Mouse (Mus musculus) c-Kit-positive CD71-negative TER-119-negative erythroid progenitor cells, embryonic 14.5 days (primary cell): ENCODE measurements at regions not wholly inside any gene's neighbourhood (a gene's known extent, or its start where the extent isn't known, plus 50 kb on each side); places are given as distances from the start of the nearest gene placed in this dataset.

Source experiments
- DNase-seq: peaks from one replicate; pipeline ENCODE4 v3.0.0-alpha.2; 2013; ENCODE audit warnings: low read depth

DNA sequence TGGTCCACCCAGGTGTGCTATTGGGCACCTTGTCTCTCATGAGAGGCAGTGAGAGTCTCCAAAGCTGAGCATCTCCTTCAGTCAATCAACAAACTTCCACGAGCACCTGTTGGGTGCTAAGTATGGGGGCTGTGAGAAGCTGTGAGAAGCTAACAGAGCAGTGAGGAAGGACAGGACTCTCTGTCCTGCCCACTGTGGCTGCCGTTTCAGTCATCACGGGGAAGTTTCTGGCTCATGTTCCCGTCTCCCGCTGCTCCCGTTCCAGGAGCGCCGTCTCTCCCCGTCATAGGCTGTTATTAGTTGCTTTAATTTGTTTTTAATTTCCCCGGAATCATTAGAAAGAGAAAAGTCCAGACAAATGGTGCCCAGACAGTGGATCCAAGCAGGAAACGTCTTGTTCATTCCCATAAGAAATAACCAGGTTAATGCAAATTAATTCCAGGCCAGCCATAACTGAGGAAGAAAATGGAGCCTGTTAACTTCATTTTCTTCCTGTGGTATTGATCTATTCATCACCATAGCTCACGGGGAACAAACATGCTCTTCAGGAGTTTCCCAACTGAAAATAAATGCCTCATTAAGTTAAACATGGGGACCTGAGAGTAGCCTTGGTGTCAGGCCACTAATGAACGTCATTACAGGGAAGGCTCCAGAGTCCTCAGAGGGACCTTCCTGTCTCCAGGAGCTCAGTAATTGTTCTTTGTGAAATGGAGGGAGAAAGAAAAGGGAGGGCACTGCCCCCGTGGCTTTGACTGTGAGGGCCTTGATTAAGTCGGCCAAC lies 70.3 kb downstream of the Matn1 start:
- no peak for DNase-seq

DNA sequence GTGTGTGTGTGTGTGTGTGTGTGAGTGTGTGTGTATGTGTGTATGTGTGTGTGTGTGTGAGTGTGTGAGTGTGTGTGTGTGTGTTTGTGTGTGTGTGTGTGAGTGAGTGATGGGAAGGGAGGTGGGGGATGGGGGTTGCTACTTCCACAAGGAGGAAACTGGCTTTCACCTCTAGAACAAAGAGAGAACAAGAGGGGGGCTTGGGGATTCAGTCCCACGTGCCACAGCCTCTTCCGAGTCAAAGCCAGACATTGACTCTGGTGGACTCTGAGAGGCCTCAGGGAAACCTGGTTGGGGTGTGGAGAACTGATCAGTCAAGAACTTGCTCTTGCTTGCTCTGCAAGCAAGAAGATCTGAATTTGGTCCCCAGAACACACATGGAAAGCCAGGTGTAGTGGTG lies 71.0 kb downstream of the Matn1 start:
- DNase-seq, result no peak

DNA sequence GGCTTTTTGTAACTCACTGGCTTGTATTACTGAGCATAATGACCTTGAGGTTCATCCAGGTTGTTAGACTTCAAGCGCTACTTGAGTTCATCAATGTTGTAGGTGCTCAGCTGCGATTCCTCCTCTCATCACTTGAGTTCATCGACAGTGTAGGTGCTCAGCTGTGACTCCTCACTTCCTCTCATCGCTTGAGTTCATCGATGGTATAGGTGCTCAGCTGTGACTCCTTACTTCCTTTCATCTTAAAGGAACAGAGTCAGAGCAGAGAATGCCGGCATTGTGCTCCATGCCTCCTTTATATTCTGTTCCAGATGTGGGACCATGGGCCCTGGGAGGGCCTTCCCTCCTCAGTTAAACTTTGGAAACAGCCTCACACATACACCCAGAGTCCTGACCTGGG lies 79.4 kb downstream of the Matn1 start:
- no peak for DNase-seq

DNA sequence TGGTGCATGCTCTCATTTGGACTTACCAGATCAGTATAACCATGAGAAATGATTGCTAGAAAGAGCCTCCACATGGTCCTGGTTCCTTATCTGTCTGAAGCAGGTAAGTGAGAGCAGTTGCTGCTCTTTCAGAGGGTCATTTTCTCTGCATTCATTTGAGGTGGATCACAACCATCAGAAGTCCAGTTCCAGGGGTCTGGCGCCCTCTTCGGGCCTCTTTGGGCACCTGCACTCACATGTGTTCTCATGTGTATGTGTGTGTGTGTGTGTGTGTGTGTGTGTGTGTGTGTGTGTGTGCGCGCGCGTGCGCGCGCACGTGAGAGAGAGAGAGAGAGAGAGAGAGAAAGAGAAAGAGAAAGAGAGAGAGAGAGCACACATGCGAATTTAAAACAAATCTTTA lies 92.1 kb downstream of the Matn1 start:
- no peak for DNase-seq

DNA sequence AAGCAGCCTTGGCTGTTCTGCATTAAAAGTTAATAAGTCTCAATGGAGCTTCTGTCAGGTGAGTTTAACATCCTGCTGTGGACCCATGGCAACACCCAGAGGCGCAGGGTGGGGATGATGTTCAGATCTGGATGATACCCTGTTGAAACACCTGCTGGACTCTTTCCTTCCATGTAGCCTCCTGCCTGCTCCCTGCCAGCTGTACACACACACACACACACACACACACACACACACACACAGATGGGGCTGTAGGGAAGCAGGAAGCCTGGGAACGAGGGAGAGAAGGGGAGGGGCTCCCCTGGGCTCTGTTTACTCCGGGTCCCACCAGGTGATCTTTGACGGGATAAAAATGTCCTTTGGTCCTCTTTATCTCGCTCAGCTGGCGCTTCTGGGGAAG lies 93.0 kb downstream of the Matn1 start:
- DNase-seq, result no peak

DNA sequence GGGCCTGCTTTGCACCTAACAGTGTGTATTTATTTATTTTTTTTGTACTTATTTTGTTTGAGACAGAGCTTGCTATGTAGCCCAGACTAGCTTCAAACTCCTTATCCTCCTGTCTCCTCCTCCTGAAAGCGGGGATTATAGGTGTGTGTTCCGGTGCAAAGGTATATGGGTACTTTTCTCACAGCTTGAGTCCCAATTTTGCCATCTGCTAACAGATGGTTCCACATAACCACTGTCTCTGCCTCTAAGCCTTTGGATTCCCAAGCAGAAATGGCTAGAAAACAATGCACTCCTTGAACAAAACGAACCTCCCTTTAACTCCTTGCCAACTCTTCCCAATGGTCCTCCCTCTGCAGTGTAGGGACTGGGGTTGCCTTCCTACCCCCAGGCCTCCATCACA lies 95.5 kb downstream of the Matn1 start:
- DNase-seq, result no peak

DNA sequence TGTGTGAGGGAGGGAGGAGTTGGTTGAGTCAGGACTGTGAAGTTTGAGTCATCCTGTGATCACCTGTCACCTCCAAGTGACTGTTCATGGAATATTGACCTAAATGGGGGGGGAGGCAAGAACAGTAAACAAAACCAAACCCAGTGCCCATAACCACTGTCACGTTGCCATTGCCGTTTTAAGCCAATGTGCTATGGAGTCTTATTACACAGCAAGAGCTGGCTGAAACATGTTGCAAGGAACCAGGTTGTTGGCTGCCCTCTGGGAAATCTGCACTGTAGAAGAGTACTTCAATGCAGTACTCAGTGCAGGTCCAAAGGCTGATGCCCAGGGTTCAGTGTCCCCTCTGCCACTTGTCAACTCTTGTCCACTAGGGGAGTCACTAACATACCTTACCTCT lies 97.0 kb downstream of the Matn1 start:
- no peak for DNase-seq

DNA sequence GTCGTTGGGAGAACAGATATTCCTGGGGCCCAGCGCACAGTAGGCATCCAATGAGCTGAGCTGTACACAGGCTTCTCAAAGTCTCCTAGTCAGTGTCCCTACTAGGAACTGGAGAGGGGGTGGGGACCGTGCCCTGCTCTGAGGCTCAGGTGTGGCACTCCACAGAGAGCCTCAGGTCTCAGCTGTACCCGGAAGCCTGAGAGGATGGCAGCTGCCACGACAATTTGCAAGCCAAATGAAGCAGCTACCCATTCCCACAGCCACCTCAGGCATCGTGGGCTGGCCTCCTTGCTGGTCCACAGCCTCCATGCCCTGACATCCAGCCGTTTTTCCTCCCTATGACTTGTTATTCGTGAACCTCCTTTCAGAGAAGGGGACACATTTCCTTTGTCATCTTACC lies 101.9 kb downstream of the Matn1 start:
- DNase-seq, result no peak

DNA sequence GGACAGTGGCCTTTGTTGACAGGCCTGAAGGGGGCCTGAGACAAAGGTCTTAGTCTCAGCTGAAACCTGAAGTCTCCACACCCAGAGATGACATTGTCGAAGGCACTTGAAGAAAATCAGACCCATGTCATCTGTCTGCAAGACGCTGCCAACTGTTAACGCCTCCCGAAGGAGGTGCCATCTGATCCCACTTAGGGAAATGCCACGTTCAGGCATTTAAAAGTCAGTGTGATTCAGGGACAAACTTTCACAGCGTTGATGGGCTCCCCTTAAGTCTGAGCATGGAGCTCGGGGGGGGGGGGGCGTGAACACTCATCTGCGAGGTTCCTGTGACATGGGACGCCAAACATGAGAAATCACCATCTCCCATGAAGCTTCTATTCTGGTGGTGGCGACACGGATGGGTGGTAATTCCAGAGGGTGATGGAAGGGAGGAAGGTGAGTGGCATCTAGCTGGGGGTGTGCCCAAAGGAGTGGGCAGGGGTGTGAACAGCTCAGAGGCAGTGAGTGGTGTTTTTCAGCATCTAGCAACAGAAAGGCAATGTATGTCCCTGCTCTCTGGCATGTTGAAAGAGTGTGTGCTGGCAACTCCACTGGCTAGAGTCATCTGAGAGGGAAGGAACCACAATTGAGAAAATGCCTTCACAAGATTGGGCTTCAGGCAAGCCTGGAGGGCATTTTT lies 102.9 kb downstream of the Matn1 start:
- DNase-seq, result no peak

DNA sequence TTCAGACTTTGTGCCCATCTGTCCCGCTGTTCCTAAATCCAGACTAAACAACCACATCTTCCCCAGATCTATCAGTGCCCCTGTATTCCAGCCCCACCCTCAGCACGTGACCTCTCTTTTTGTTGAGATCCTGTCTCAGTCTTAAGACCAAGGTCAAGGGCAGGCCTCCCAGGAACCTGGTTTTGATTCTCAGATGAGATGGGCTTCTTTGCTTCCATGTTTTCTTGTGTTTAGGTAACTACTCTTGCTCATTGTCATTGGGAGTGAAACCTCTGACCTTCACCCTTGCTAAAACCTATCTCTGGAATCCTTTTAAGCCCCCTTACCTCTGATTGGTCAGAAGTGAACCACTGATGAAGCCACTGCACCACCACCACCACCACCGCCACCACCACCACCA lies 112.1 kb downstream of the Matn1 start:
- no peak for DNase-seq

DNA sequence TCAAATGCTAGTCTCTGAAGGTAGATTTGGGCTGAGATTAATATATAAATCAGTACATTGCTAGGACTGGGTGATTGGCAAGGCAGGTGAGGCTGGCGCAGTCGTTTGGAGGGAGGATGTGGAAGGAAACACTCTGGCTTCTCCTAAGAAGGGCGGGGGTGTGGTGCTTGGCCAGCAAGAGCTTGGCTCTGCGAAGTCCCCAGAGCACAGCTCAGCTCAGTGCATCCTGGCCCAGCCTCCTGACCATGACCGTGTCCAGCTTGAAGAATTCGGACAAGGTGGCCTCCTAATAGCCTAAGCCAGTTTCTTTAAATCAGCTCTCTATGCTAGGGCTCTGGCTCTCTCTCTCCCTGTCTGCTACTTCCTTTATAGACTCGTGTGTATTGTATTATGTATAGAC lies 115.4 kb downstream of the Matn1 start:
- no peak for DNase-seq

DNA sequence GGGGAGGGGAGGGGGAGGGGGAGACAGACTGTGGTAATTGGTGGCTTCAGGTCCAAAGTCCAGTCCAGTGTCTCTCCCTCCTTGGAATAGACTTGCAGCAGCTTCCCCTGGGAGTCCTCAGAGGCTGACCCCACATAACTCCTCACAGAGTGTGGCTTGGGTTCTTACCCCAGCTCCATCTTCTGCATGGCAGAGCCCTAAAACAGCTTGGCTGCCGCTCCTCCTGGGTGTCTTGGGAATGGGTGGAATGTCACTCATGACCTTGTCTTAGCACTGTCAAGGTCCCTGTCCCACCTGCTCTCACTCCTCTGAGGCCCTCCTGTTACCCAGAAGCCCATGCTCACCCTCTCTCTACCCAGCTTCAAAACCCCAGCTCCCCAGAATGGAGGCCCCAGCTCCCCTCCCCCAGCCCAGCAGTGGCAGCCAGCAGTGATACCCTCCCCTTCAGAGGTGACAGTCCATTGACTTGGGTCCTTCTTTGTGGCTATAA lies 116.1 kb downstream of the Matn1 start:
- DNase-seq, result no peak

DNA sequence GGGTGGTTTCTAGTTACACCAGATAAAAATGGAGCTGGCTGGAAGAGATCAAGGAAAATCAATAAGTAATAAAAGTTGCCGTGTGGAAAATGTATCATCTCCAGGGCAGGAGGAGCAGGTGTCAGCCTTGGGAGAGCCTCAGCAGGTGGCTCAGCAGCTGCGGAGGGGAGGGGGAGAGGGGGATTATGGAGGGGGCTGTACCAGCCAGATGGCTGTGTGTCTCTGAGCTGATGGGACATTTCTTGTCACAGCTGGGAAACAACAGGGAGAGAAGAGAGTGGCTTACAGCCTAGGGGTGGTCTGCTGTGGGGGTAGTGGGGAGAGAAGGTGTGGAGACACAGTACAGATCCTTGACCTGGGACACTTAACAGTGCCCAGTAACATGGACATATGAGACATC lies 116.5 kb downstream of the Matn1 start:
- DNase-seq, result no peak

DNA sequence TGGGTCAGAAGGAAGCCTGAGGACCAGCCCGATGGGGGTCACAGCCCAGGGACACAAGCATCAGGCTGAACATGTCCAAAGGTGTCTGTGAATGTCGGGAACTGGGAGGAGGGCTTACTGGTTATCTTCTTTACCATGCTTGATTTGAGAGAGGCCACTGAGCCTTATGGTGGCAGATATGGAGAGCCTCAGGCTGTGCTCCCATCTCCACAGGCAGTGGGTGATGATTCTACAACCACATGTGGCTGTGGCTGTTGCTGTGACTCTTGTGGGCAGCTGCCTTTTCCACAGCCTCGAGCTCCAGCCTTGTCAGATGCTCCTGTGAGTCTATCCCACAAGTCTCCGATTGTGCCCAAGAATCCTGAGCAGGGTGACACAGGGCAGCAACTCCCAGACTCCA lies 118.4 kb downstream of the Matn1 start:
- no peak for DNase-seq

DNA sequence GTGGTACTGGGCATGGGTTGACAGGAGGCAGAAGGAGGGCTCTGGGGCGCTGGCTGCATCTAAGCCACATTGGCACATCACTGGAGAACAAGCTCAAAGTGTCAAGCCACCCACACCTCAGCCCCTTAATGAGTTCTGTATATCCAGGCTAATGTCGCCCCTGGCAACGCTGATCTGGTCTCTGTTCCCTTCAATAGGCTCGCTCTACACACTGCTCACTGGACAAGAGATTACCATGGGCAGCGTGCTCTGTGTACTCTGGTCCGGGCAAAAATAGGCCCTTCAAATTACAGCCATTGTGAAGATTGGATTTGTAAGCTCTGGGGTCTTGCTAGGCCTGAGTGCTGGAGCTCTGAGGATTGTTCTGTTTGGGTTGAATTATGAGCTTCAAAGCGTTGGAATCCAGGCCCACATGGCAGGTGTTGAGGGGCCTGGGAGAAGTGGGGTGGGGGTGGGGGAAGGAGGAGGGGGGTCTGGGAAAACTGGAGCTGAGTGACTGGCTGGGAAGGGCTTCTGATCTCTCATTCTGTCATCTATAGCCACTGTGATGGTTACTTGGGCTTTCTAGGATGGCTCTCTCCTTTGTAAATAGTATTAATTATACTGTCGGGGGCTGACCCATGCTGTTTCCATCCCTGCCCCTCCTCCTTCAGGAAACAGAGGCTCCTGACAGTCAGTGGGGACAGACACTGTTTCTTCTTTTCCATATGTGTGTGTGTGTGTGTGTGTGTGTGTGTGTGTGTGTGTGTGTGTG lies 122.2 kb downstream of the Matn1 start:
- DNase-seq, result no peak

DNA sequence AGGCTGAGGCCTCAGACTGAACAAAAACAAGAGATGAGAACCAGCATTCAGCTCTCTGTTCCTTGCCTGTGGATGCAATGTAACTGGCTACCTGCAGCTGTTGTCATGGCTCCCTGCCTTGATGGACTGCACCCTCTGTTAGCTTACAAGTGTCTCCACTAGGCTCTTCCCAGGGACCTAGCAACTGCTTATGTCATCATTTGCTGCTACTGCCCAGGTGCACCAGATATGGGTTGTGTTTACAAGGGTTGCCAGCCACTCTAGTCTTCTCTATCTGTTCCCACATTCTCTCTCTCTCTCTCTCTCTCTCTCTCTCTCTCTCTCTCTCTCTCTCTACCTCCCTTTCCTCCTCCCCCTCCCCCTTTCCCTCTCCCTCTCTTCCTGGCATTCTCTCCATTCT lies 126.4 kb downstream of the Matn1 start:
- DNase-seq, result no peak

DNA sequence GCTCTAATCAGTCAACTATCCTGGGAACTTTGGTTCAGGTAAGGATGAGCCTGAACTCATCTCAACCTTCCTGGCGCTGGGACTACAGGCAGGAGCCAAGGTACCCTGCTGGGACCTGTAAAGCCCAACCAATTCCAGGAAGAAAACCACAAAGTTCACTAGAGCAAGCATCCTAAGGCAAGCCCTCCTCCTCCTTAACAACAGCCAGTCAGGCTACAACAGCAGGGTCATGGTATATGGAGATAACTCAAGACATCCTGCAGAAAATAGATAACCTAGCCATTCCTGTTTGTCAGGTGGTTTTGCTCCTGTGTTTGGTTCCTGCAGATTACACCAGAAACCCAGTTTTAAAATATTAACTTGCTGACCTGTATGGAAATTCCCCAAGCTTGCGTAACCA lies 128.4 kb downstream of the Matn1 start:
- DNase-seq, result no peak

DNA sequence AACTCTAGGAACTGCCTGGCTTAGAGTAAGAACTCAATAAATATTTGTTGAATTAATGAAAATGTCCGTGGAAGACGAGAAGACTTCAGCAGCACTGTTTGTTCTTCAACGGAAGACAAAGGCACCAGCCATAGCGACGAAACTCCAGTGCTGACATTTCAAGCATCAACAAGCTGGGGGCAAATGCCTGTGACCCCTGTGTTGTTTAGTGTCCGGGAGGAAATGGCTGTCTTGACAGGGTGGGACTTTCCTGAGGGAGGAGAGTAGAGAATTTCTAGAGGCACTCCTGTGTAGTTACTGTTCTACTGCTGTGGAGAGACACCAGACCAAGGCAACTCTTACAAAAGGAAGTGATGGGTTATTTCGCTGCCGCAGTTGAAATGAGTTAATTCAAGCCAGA lies 129.2 kb downstream of the Matn1 start:
- DNase-seq, result no peak

DNA sequence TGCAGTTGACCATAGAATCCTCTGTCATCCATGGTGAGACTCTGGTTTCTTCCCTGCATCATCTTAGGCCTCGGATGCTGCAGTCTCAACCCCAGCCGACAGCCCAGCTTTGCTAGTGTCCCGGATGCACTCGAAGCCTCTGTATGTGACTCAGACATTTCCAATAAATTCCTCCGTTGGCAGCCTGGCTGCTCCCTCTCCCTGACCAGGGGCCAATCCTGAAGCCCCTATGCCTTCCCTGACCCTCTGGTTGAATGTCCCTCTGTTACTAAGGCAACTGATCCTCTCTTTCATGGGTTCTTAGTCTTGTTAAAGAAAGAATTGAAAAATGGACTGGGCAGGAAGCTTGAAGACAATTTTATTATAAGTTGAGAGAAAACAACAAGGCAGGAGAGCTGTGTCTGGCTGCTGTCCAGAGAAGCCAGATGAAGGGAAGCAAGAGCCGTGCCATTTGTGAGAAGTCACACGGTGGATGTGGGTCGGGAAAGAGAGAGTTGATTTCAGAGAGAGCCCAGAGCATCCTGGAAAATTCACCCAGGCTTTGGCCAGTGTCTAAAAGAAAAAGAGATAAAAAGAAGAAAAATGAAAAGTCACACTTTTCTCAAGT lies 131.2 kb downstream of the Matn1 start:
- no peak for DNase-seq

DNA sequence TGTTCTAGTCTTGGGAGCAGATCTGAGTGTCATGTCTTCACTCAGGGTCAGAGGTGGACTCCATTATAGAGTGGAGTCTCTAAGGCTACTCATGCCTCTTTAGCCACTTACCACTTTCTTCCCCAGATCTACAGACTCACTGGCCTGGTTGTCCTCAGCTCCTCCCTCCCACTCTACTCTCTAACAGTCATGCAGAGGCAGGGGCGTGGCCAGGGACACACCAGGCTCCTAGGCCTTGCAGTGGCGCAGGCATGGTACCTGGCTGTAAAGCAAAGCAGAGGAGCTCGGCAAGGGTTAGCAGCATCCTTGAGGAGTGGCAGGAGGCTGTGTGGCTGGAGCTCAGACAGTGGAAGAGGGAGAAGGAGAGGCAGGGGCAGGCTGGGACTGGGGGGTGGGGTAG lies 132.4 kb downstream of the Matn1 start:
- DNase-seq, result no peak

DNA sequence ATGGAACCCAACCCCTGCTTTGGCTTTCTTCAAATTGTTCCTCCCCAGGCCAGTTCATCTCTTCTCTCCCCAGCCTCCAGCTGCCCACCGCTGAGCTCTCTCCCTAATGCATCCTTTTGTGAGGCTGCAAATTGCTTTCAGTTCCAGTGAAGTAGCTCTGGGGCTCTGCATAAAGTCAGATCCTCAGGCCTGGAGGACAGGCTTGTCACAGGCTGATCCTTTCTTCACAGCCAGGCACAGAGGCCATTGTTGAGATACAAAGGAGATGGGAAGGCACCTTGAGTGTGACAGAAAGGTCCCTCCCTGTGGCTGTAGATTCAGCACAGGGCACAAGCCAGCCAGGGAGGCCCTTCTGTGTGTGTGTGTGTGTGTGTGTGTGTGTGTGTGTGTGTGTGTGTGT lies 135.9 kb downstream of the Matn1 start:
- no peak for DNase-seq

DNA sequence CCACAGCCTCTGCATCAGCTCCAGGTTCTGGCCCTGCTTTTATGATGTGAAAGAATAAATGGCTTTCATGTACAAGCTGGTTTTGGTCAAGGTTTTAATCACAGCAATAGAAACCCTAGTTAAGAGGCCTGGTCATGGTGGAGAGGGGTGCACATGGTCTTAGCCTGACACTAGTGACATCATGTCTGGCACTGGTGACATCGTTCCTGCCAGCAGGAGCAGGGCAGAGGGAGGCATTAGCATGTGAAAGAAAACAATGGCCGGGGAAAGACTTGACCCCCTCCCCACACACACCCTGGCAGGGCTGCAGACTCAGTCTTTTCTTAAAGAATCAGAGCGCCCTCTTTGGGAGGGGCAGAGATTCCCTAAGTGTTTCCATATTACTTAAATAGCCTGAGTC lies 139.2 kb downstream of the Matn1 start:
- no peak for DNase-seq

DNA sequence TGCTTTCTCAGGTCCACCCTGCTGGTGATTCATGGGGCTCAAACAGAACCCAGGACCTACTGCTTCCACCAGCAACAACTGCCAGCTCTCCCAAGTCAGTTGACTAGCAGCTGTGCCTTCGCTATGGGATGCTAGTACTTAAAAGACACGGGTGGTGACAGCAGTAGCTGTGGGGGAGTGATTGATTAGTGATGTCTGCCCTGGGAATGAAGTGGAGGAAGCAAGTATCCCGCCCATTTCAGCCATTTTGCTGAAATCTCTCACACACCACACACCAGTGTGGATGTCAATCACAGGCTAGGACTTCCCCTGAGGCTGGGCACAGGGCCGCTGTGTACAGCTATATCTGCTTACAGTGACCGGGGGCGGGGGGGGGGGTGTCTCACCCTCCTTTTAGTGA lies 153.2 kb downstream of the Matn1 start:
- no peak for DNase-seq
